In genomic region chr10:22718475-22718874, GRCm38 (mm10) we compare ENCODE assay signal across 16 mouse cellular contexts. TPM values are rescaled to one million over a fixed set of nuclear protein-coding genes. Genes with fewer than 3 reads are reported as not detected.
A peak's percentile ranks its signal among the peaks of the same experiment; 100 is the strongest.
DNase-seq lines count a peak whose midpoint lies in the region; ATAC-seq and TF ChIP-seq lines count a peak whose summit lies in the region.
"Had no signal": no experiment of that assay in that cellular context is flagged by ENCODE, and none has a peak within 500 bp of the region (broad histone marks: within the 10 kb centered on the region; RNA-seq: fewer than 3 reads in every experiment).

No protein-coding gene starts in this region.

- ATAC-seq in cerebellum, adult (ENCODE audit: insufficient number of reproducible peaks, low FRiP score, low TSS enrichment) = peak; percentile 90
- ATAC-seq in kidney, postnatal 0 days (replicated peaks; ENCODE audit: low FRiP score, low read depth) = peak; percentile 49; the same call in 1 of the 2 replicates
- ATAC-seq in megakaryocyte progenitor cell, adult 5-6 weeks (replicated peaks; ENCODE audit: poor library complexity) = peak; percentile 76
- ATAC-seq in CD4-positive, CD25-positive, alpha-beta regulatory T cell, adult 4 months = no peak
- ATAC-seq: forebrain, embryonic 16.5 days; lung, postnatal 0 days had no signal

- H3K27ac ChIP-seq in kidney, postnatal 0 days = no peak overlapping the region
- H3K27ac ChIP-seq: hindbrain, embryonic 10.5 days; neural tube, embryonic 12.5 days had no signal

- peak; percentile 3; the same call in 1 of the 2 replicates for TF ChIP-seq CTCF in kidney, postnatal 0 days (IDR thresholded peaks at IDR 0.05; ENCODE audit: low read depth)

- no peaks in the 10 kb centered on the region for H3K4me1 ChIP-seq in kidney, postnatal 0 days (replicated peaks; ENCODE audit: insufficient read depth, low read length)
- H3K4me1 ChIP-seq: hindbrain, embryonic 10.5 days; neural tube, embryonic 12.5 days had no signal

- no peaks in the 10 kb centered on the region for H3K9me3 ChIP-seq in kidney, postnatal 0 days (replicated peaks; ENCODE audit: low read length)
- H3K9me3 ChIP-seq: hindbrain, embryonic 10.5 days; neural tube, embryonic 12.5 days had no signal

- no peak overlapping the region for H3K4me2 ChIP-seq in kidney, postnatal 0 days (ENCODE audit: low read length)
- H3K4me2 ChIP-seq: neural tube, embryonic 12.5 days had no signal

- H3K4me3 ChIP-seq in kidney, postnatal 0 days (replicated peaks; ENCODE audit: low read depth, low read length) = no peak overlapping the region
- H3K4me3 ChIP-seq: hindbrain, embryonic 10.5 days; neural tube, embryonic 12.5 days had no signal

- DNase-seq in cerebellum, postnatal 4 days (ENCODE audit: low spot score in 2 of 2) = no peak
- no peak for DNase-seq in kidney, postnatal 0 days (ENCODE audit: low spot score)
- no peak for DNase-seq in kidney, adult 11 months
- peak; percentile 67 to 73 for DNase-seq in cerebellum, adult 18-20 months
- no peak for DNase-seq in urinary bladder, adult 18-20 months (ENCODE audit: low spot score in 2 of 2)
- DNase-seq: adrenal gland, adult 8-10 months; embryo, embryonic 11 days; kidney, postnatal 14 days; spleen, adult 18-20 months had no signal

- no peak overlapping the region for H3K9ac ChIP-seq in kidney, postnatal 0 days (ENCODE audit: low read depth, low read length)
- H3K9ac ChIP-seq: neural tube, embryonic 12.5 days had no signal

- H3K36me3 ChIP-seq in kidney, postnatal 0 days (ENCODE audit: insufficient read depth, low read length) = no peaks in the 10 kb centered on the region
- H3K36me3 ChIP-seq: hindbrain, embryonic 10.5 days; neural tube, embryonic 12.5 days had no signal

- no peaks in the 10 kb centered on the region for H3K27me3 ChIP-seq in kidney, postnatal 0 days (ENCODE audit: insufficient read depth, low read length)
- H3K27me3 ChIP-seq: neural tube, embryonic 12.5 days had no signal

- 37% methylated on average over 4 of the region's 4 CpGs for WGBS in kidney, postnatal 0 days

RNA-seq across cellular contexts. Expression of gene Tbpl1, which starts 13.3 kb away (rescaled TPM):
- 58.3 and 62.8 TPM in 2 replicates for polyA plus RNA-seq in kidney, postnatal 0 days (2015; fragmentation: Nextera tagmentation; extraction: Ambion mirVana)
- 26.1 and 33.0 TPM in 2 replicates for total RNA-seq in megakaryocyte progenitor cell, adult 5-6 weeks (2015)
- total RNA-seq in megakaryocyte progenitor cell, adult 5-6 weeks (2017) = 18.3 and 28.9 TPM in 2 replicates
- 10 to 100 TPM; 58.0 to 67.6 TPM for polyA plus RNA-seq in CD4-positive, CD25-positive, alpha-beta regulatory T cell, adult 4 months (2017; shearing (Covaris generic))

Comparison
In these comparisons a context has a peak if more than half of its experiments do, and no peak if none do; other contexts are left out.
1. DNase-seq: peak in cerebellum, adult 18-20 months (2 of 2); none in cerebellum, postnatal 4 days (0 of 2), kidney, postnatal 0 days (single experiment), kidney, adult 11 months (single experiment) and urinary bladder, adult 18-20 months (0 of 2).